In the genomic region with DNA sequence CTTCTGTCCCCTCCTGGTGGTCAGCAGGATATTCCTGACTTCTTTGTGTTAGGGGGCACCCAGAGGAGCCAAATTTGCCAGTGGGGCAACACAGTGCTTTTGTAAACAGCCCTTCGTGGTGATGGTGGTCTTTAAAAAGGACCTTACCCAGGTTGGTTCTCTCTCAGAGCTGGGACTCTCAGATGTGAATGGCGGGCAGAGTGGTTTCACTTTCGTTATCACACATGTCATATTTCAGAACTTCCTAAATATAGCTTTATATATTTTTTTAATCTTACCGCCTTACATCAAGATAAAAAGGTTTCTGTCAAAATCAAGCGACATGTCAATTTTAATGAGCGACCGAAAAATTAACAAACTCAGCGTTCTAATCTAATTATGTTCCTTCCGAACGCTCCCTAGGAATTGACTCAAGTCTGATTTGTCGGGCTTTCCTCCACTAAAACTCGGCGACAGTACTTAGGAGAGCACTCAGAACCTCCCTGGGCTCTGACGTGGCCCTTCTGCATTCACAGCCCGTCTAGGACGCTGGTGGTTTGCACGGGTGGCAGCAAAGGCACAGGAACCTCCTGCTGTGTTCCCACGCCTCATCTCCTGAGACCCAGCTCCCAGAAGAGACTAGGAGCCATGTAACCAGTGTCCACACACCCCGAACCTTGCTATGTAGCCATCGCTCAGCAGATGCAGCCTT, we compare ENCODE assay signal across 14 mouse cellular contexts.
DNase-seq lines count a peak whose midpoint lies in the region; ATAC-seq and TF ChIP-seq lines count a peak whose summit lies in the region.
"Had no signal": no experiment of that assay in that cellular context is flagged by ENCODE, and none has a peak within 500 bp of the region (broad histone marks: within the 10 kb centered on the region; RNA-seq: fewer than 3 reads in every experiment).

No protein-coding gene starts in this region.

- H3K27me3 ChIP-seq in cerebellum, adult 2 months (ENCODE audit: control insufficient read depth, insufficient read depth, low read length): no peaks in the 10 kb centered on the region
- no peaks in the 10 kb centered on the region for H3K27me3 ChIP-seq in testis, adult 2 months (ENCODE audit: control insufficient read depth, insufficient read depth, low read length)
- no peaks in the 10 kb centered on the region; the same call in 1 of the 2 replicates for H3K27me3 ChIP-seq in hindbrain, embryonic 16.5 days (replicated peaks; ENCODE audit: control insufficient read depth, insufficient read depth, low read length)
- H3K27me3 ChIP-seq in stomach, postnatal 0 days (ENCODE audit: control insufficient read depth, insufficient read depth, low read length): no peaks in the 10 kb centered on the region
- H3K27me3 ChIP-seq: liver, embryonic 13.5 days; neural tube, embryonic 12.5 days had no signal

- H3K4me1 ChIP-seq in cerebellum, adult 2 months (ENCODE audit: control insufficient read depth, insufficient read depth, low read length): peaks cover 12% of the 10 kb centered on the region
- H3K4me1 ChIP-seq in testis, adult 2 months (ENCODE audit: control insufficient read depth, insufficient read depth, low read length): no peaks in the 10 kb centered on the region; the same call in 1 of the 2 replicates
- no peaks in the 10 kb centered on the region for H3K4me1 ChIP-seq in hindbrain, embryonic 16.5 days (ENCODE audit: control insufficient read depth, insufficient read depth, low read depth, low read length)
- H3K4me1 ChIP-seq in stomach, postnatal 0 days (replicated peaks; ENCODE audit: control insufficient read depth, insufficient read depth): no peaks in the 10 kb centered on the region
- H3K4me1 ChIP-seq: liver, embryonic 13.5 days; neural tube, embryonic 12.5 days had no signal

- peak in 1 of 2 experiments; percentile 17 for DNase-seq in cerebellum, adult 2 months
- DNase-seq in cerebellum, postnatal 4 days (ENCODE audit: low spot score in 2 of 2): no peak
- DNase-seq in testis, postnatal 14 days (ENCODE audit: low spot score): no peak
- DNase-seq in cerebellum, adult 9-11 months: peak; percentile 29
- peak; percentile 49 for DNase-seq in retina, embryonic 14.5 days (ENCODE audit: low spot score)
- DNase-seq in stomach, postnatal 0 days (ENCODE audit: low spot score): no peak
- DNase-seq: B cell, adult 2 months; heart, postnatal 14 days; kidney, adult 2 months; liver, embryonic 13.5 days; right cerebral cortex, postnatal 25 days had no signal

- no peak overlapping the region for H3K27ac ChIP-seq in cerebellum, adult 2 months (ENCODE audit: insufficient read depth, low read length)
- H3K27ac ChIP-seq in testis, adult 2 months (ENCODE audit: control insufficient read depth, insufficient read depth, low read depth, low read length): no peak overlapping the region
- no peak overlapping the region for H3K27ac ChIP-seq in hindbrain, embryonic 16.5 days (ENCODE audit: low read depth, low read length)
- no peak overlapping the region for H3K27ac ChIP-seq in stomach, postnatal 0 days (replicated peaks)
- H3K27ac ChIP-seq: liver, embryonic 13.5 days; neural tube, embryonic 12.5 days had no signal

- no peaks in the 10 kb centered on the region for H3K36me3 ChIP-seq in testis, adult 2 months (ENCODE audit: control insufficient read depth, insufficient read depth, low read length)
- no peaks in the 10 kb centered on the region for H3K36me3 ChIP-seq in hindbrain, embryonic 16.5 days (ENCODE audit: control insufficient read depth, insufficient read depth, low read length)
- H3K36me3 ChIP-seq in stomach, postnatal 0 days (ENCODE audit: control insufficient read depth, insufficient read depth, low read length): no peaks in the 10 kb centered on the region
- H3K36me3 ChIP-seq: liver, embryonic 13.5 days; neural tube, embryonic 12.5 days had no signal

- peaks cover 4% of the 10 kb centered on the region; the same call in 1 of the 2 replicates for H3K9me3 ChIP-seq in hindbrain, embryonic 16.5 days (ENCODE audit: control insufficient read depth, low read length)
- no peaks in the 10 kb centered on the region for H3K9me3 ChIP-seq in stomach, postnatal 0 days (ENCODE audit: control insufficient read depth, low read length)
- H3K9me3 ChIP-seq: liver, embryonic 13.5 days; neural tube, embryonic 12.5 days had no signal

- TF ChIP-seq EP300 in stomach, postnatal 0 days (optimal IDR thresholded peaks at IDR 0.05): no peak

- TF ChIP-seq CTCF in cerebellum, adult 2 months (IDR thresholded peaks at IDR 0.05; ENCODE audit: borderline replicate concordance, insufficient read depth, low read depth, low read length): no peak
- no peak for TF ChIP-seq CTCF in testis, adult 2 months (IDR thresholded peaks at IDR 0.05; ENCODE audit: control insufficient read depth, insufficient read depth, insufficient replicate concordance, low read depth, low read length)
- no peak for TF ChIP-seq CTCF in stomach, postnatal 0 days (IDR thresholded peaks at IDR 0.05; ENCODE audit: low read depth)

- WGBS in cerebellum, adult 2 months: 21% methylated on average over 20 of the region's 20 CpGs
- WGBS in hindbrain, embryonic 16.5 days: 68% methylated on average over 20 of the region's 20 CpGs
- 83% methylated on average over 20 of the region's 20 CpGs for WGBS in stomach, postnatal 0 days

- H3K4me3 ChIP-seq in cerebellum, adult 2 months (replicated peaks; ENCODE audit: insufficient read depth, low read depth, low read length): peak overlapping the region; percentile 52
- H3K4me3 ChIP-seq in testis, adult 2 months (ENCODE audit: control insufficient read depth, low read depth, low read length): peak overlapping the region; percentile 25
- H3K4me3 ChIP-seq in hindbrain, embryonic 16.5 days (ENCODE audit: low read length): no peak overlapping the region
- H3K4me3 ChIP-seq in stomach, postnatal 0 days (ENCODE audit: low read depth, low read length): no peak overlapping the region
- H3K4me3 ChIP-seq: liver, embryonic 13.5 days; neural tube, embryonic 12.5 days had no signal

- no peak for ATAC-seq in hindbrain, embryonic 16.5 days
- ATAC-seq in stomach, postnatal 0 days (ENCODE audit: low FRiP score, low TSS enrichment): no peak

- no peak overlapping the region for H3K4me2 ChIP-seq in hindbrain, embryonic 16.5 days (ENCODE audit: low read length)
- no peak overlapping the region; the same call in 1 of the 2 replicates for H3K4me2 ChIP-seq in stomach, postnatal 0 days (replicated peaks; ENCODE audit: low read depth)
- H3K4me2 ChIP-seq: liver, embryonic 13.5 days; neural tube, embryonic 12.5 days had no signal

- H3K9ac ChIP-seq in hindbrain, embryonic 16.5 days (ENCODE audit: low read depth, low read length): no peak overlapping the region
- no peak overlapping the region for H3K9ac ChIP-seq in stomach, postnatal 0 days (ENCODE audit: low read length)
- H3K9ac ChIP-seq: liver, embryonic 13.5 days; neural tube, embryonic 12.5 days had no signal

- no peak for TF ChIP-seq POLR2A in cerebellum, adult 2 months (IDR thresholded peaks at IDR 0.05; ENCODE audit: borderline replicate concordance, insufficient read depth, low read length)
- TF ChIP-seq POLR2A in testis, adult 2 months (IDR thresholded peaks at IDR 0.05; ENCODE audit: control insufficient read depth, low read depth, low read length): no peak

Comparison
In these comparisons a context has a peak if more than half of its experiments do, and no peak if none do; other contexts are left out.
1. DNase-seq: peak in cerebellum, adult 9-11 months (single experiment) and retina, embryonic 14.5 days (single experiment); none in cerebellum, postnatal 4 days (0 of 2), testis, postnatal 14 days (single experiment) and stomach, postnatal 0 days (single experiment).
2. H3K4me3 ChIP-seq: peak in cerebellum, adult 2 months (single experiment) and testis, adult 2 months (single experiment); none in hindbrain, embryonic 16.5 days (single experiment) and stomach, postnatal 0 days (single experiment).